Comparison of ENCODE assay signal across 19 mouse cellular contexts in the genomic region with DNA sequence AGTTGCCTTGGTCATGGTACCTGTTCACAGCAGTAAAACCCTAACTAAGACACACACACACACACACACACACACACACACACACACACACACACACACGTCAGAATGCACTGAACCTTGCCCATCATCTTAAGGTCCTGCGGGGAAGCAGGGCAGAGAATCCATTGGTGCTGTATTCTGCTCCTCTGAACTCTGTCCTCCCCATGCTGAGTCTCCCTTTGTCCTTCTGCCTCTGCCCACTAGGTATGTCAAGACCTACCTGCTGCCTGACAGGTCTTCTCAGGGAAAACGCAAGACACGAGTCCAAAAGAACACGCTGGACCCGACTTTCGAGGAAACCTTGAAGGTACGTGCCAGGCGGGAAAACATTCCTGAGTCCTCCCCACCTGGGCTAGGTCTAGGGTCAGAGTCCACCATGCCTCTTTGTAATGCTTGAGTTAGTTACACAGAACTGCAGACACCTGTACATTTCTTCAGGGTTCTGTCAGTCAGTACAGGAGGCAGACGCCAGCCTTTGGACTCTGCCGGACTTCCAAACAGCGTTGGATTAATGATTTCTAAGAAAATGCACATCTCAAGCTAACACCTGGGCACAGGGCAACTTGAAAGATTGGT. TPM values are rescaled to one million over a fixed set of nuclear protein-coding genes. Genes with fewer than 3 reads are reported as not detected.
DNase-seq lines count a peak whose midpoint lies in the region; ATAC-seq lines count a peak whose summit lies in the region.
"Had no signal": no experiment of that assay in that cellular context is flagged by ENCODE, and none has a peak within 500 bp of the region (broad histone marks: within the 10 kb centered on the region; RNA-seq: fewer than 3 reads in every experiment).

No protein-coding gene starts in this region.

- H3K4me2 ChIP-seq in forebrain, embryonic 13.5 days: no peak overlapping the region
- H3K4me2 ChIP-seq in intestine, embryonic 14.5 days (ENCODE audit: low read length): no peak overlapping the region
- H3K4me2 ChIP-seq: forebrain, embryonic 12.5 days; heart, embryonic 11.5 days; limb, embryonic 13.5 days had no signal

- no peaks in the 10 kb centered on the region for H3K9me3 ChIP-seq in forebrain, embryonic 10.5 days
- H3K9me3 ChIP-seq in forebrain, embryonic 13.5 days (replicated peaks): no peaks in the 10 kb centered on the region
- H3K9me3 ChIP-seq in intestine, embryonic 14.5 days (ENCODE audit: control insufficient read depth, low read length): no peaks in the 10 kb centered on the region
- H3K9me3 ChIP-seq: forebrain, embryonic 12.5 days; limb, embryonic 13.5 days; midbrain, embryonic 10.5 days had no signal

- no peaks in the 10 kb centered on the region for H3K36me3 ChIP-seq in forebrain, embryonic 10.5 days (replicated peaks)
- H3K36me3 ChIP-seq in forebrain, embryonic 13.5 days (ENCODE audit: poor library complexity, severe bottlenecking): no peaks in the 10 kb centered on the region
- H3K36me3 ChIP-seq in intestine, embryonic 14.5 days (ENCODE audit: control insufficient read depth, insufficient read depth, low read length): no peaks in the 10 kb centered on the region
- H3K36me3 ChIP-seq: forebrain, embryonic 12.5 days; limb, embryonic 13.5 days; midbrain, embryonic 10.5 days had no signal

- H3K27ac ChIP-seq in forebrain, embryonic 10.5 days: no peak overlapping the region
- no peak overlapping the region for H3K27ac ChIP-seq in forebrain, embryonic 13.5 days
- H3K27ac ChIP-seq in intestine, embryonic 14.5 days (ENCODE audit: low read depth): no peak overlapping the region
- H3K27ac ChIP-seq: forebrain, embryonic 12.5 days; limb, embryonic 13.5 days; liver, embryonic 14.5 days; macrophage; midbrain, embryonic 10.5 days had no signal

- no peak overlapping the region for H3K4me3 ChIP-seq in forebrain, embryonic 10.5 days
- H3K4me3 ChIP-seq in forebrain, embryonic 13.5 days: no peak overlapping the region
- H3K4me3 ChIP-seq in intestine, embryonic 14.5 days (ENCODE audit: low read depth, low read length): no peak overlapping the region
- H3K4me3 ChIP-seq: forebrain, embryonic 12.5 days; limb, embryonic 13.5 days; midbrain, embryonic 10.5 days had no signal

- WGBS in forebrain, embryonic 10.5 days: 96% methylated on average over 12 of the region's 12 CpGs
- 94% methylated on average over 12 of the region's 12 CpGs for WGBS in forebrain, embryonic 13.5 days
- 81% methylated on average over 12 of the region's 12 CpGs for WGBS in intestine, embryonic 14.5 days

- ATAC-seq in forebrain, embryonic 13.5 days: no peak
- peak; percentile 75; the same call in 1 of the 2 replicates for ATAC-seq in intestine, embryonic 14.5 days (replicated peaks; ENCODE audit: low FRiP score, low TSS enrichment, low read depth)

- H3K4me1 ChIP-seq in forebrain, embryonic 10.5 days: peaks cover 10% of the 10 kb centered on the region
- peaks cover 14% of the 10 kb centered on the region for H3K4me1 ChIP-seq in forebrain, embryonic 13.5 days
- H3K4me1 ChIP-seq in intestine, embryonic 14.5 days (replicated peaks; ENCODE audit: control insufficient read depth, insufficient read depth, low read length): no peaks in the 10 kb centered on the region

- no peaks in the 10 kb centered on the region for H3K27me3 ChIP-seq in forebrain, embryonic 10.5 days (ENCODE audit: poor library complexity, severe bottlenecking)
- H3K27me3 ChIP-seq in forebrain, embryonic 13.5 days: no peaks in the 10 kb centered on the region
- no peaks in the 10 kb centered on the region for H3K27me3 ChIP-seq in intestine, embryonic 14.5 days (replicated peaks; ENCODE audit: control insufficient read depth, insufficient read depth, low read length)
- H3K27me3 ChIP-seq: limb, embryonic 13.5 days had no signal

- no peak overlapping the region for H3K9ac ChIP-seq in forebrain, embryonic 13.5 days
- H3K9ac ChIP-seq in intestine, embryonic 14.5 days (ENCODE audit: low read length): no peak overlapping the region
- H3K9ac ChIP-seq: forebrain, embryonic 12.5 days; limb, embryonic 13.5 days; liver, embryonic 14.5 days had no signal

- peak; percentile 10 for DNase-seq in forebrain, embryonic 10.5 days (ENCODE audit: extremely low spot score, low spot score)
- DNase-seq in intestine, embryonic 14.5 days (ENCODE audit: low spot score): no peak
- DNase-seq in kidney, adult 9 months: peak; percentile 96
- DNase-seq in kidney, postnatal 36 days: peak; percentile 80 to 91
- DNase-seq in left cerebral cortex, adult 8-10 months (ENCODE audit: low spot score in 2 of 2): no peak
- no peak for DNase-seq in cerebellum, adult 8-10 months
- no peak for DNase-seq in left cerebral cortex, adult 18-20 months (ENCODE audit: low spot score in 2 of 2)
- DNase-seq: adrenal gland, adult 8-10 months; heart, postnatal 10 days; retina, postnatal 1 day; right cerebral cortex, postnatal 4 days; thymus, adult 18-20 months had no signal

RNA-seq across cellular contexts. Expression of gene Ezr, which starts 54.5 kb away (rescaled TPM):
- 103 and 116 TPM in 2 replicates for polyA plus RNA-seq in forebrain, embryonic 10.5 days (2016; fragmentation: Nextera tagmentation; extraction: Ambion mirVana)
- 113 and 117 TPM in 2 replicates for polyA plus RNA-seq in forebrain, embryonic 13.5 days (2015; fragmentation: Nextera tagmentation; extraction: Ambion mirVana)
- 159 and 176 TPM in 2 replicates for polyA plus RNA-seq in intestine, embryonic 14.5 days (2014; fragmentation: Nextera tagmentation; extraction: Ambion mirVana)
- 10 to 100 TPM; 37.9 to 48.8 (median 40.2) TPM for total RNA-seq in left cerebral cortex, adult 8-10 months (2022)
- 10 to 100 TPM; 42.4 to 46.8 TPM for total RNA-seq in left cerebral cortex, adult 18-20 months (2021)

Comparison
In these comparisons a context has a peak if more than half of its experiments do, and no peak if none do; other contexts are left out.
1. DNase-seq: peak in forebrain, embryonic 10.5 days (single experiment), kidney, adult 9 months (single experiment) and kidney, postnatal 36 days (2 of 2); none in intestine, embryonic 14.5 days (single experiment), left cerebral cortex, adult 8-10 months (0 of 2), cerebellum, adult 8-10 months (single experiment) and left cerebral cortex, adult 18-20 months (0 of 2).